Mouse (Mus musculus): ENCODE data around the gene Gm853. TPM values are rescaled to one million over a fixed set of nuclear protein-coding genes. Genes with fewer than 3 reads are reported as not detected.

Gene Gm853
- polyA plus RNA-seq, 1 experiment from 2014 or later, result not detected

DNA sequence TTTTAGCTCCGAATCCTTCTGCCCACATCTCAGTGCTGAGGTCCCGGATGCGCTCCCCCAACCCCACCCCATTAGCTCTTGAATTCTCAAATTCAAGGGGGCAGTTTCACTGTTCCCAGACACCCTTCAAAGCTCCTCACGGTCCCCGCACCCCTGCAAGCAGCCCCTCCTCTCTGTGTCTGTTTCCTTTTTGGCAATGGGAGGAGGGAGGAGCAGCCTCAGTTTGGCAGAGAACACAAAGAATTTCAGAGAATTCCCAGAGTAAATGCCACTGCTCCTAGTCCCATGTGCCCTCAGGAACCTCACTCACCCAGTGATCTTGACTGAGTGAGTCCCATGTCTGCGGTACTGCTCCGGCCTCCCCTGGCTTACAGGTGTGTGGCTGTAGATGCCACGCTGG, 55.6 kb downstream of the Gm853 start:
- no peak overlapping the region for H3K4me2 ChIP-seq (ENCODE audit: low read depth, low read length)
- peak overlapping the region; percentile 52 for H3K27ac ChIP-seq (ENCODE audit: low read length)
- H3K36me3 ChIP-seq (ENCODE audit: control insufficient read depth, insufficient read depth, low read length), result 0 out of 2 replicates have a peak, but pooled peaks cover 2% of the 10 kb centered on the region
- no peak for ATAC-seq (ENCODE audit: low read depth)
- no peaks in the 10 kb centered on the region for H3K27me3 ChIP-seq (ENCODE audit: control insufficient read depth, insufficient read depth, low read depth, low read length)
- no peaks in the 10 kb centered on the region for H3K9me3 ChIP-seq (ENCODE audit: control insufficient read depth, low read length)
- H3K4me3 ChIP-seq (ENCODE audit: low read length), result no peak overlapping the region
- H3K9ac ChIP-seq (ENCODE audit: low read length), result peak overlapping the region; percentile 50
- WGBS, result 59% methylated on average over 8 of the region's 8 CpGs
- H3K4me1 ChIP-seq (replicated peaks; ENCODE audit: control insufficient read depth, insufficient read depth, low read length), result peaks cover 50% of the 10 kb centered on the region

DNA sequence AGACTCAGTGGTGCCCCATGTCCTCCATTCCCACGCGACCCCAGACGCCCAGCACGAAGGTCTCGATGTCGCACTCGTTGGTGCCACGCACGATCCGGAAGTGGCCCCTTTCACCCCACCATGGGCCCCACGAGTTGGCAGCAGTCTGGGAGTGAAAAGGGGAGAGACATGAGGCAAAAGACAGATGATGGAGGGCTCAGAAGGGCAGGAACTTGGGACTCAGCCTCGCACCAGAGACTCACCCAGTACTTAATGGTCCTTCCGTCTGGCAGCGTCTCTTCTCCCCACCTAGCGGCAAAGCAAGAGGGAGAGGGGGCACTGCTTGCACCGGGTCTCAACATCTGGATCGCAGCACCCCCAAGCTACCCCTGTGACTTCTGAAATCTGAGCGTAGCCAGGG, 56.1 kb downstream of the Gm853 start:
- no peak overlapping the region for H3K9ac ChIP-seq (ENCODE audit: low read length)
- ATAC-seq (ENCODE audit: low read depth), result no peak
- H3K4me3 ChIP-seq (ENCODE audit: low read length), result no peak overlapping the region
- H3K4me2 ChIP-seq (ENCODE audit: low read depth, low read length), result no peak overlapping the region
- 0 out of 2 replicates have a peak, but pooled peaks cover 2% of the 10 kb centered on the region for H3K36me3 ChIP-seq (ENCODE audit: control insufficient read depth, insufficient read depth, low read length)
- H3K9me3 ChIP-seq (ENCODE audit: control insufficient read depth, low read length), result no peaks in the 10 kb centered on the region
- peak overlapping the region; percentile 52; the same call in 1 of the 2 replicates for H3K27ac ChIP-seq (ENCODE audit: low read length)
- H3K4me1 ChIP-seq (replicated peaks; ENCODE audit: control insufficient read depth, insufficient read depth, low read length), result peaks cover 47% of the 10 kb centered on the region
- no peaks in the 10 kb centered on the region for H3K27me3 ChIP-seq (ENCODE audit: control insufficient read depth, insufficient read depth, low read depth, low read length)
- 69% methylated on average over 18 of the region's 18 CpGs for WGBS

DNA sequence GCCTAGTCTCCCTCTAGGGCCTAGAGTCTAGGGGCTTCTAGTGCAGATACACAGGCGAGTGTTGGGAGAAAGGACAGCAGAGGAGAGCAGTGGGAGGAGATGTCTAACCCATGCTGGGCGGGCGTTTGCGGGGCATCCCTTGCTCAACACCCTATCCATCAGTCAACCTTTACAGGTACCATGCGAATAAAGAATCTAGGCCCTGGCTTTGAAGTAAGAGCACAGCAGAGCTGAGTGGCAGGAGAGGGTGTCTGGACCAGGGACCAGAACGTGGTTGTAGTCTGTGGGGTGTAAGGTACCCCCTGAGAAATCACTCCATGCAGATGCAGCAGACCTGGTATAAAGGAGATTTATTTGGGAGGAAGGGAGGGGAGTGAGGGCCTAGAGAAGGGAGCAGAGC, 58.1 kb downstream of the Gm853 start:
- Histone ChIP-seq H3K36me3 (ENCODE audit: control insufficient read depth, insufficient read depth, low read length) (0 out of 2 replicates have a peak, but pooled peaks cover 2% of the 10 kb centered on the region), H3K9me3 (ENCODE audit: control insufficient read depth, low read length) (no peaks in the 10 kb centered on the region), H3K27me3 (ENCODE audit: control insufficient read depth, insufficient read depth, low read depth, low read length) (no peaks in the 10 kb centered on the region), H3K4me3 (ENCODE audit: low read length) (no peak overlapping the region), H3K27ac (ENCODE audit: low read length) (peak overlapping the region; percentile 51), H3K4me2 (ENCODE audit: low read depth, low read length) (no peak overlapping the region), H3K9ac (ENCODE audit: low read length) (peak overlapping the region; percentile 56), H3K4me1 (replicated peaks; ENCODE audit: control insufficient read depth, insufficient read depth, low read length) (peaks cover 45% of the 10 kb centered on the region)
- WGBS, result 71% methylated on average over 6 of the region's 6 CpGs
- no peak for ATAC-seq (ENCODE audit: low read depth)

DNA sequence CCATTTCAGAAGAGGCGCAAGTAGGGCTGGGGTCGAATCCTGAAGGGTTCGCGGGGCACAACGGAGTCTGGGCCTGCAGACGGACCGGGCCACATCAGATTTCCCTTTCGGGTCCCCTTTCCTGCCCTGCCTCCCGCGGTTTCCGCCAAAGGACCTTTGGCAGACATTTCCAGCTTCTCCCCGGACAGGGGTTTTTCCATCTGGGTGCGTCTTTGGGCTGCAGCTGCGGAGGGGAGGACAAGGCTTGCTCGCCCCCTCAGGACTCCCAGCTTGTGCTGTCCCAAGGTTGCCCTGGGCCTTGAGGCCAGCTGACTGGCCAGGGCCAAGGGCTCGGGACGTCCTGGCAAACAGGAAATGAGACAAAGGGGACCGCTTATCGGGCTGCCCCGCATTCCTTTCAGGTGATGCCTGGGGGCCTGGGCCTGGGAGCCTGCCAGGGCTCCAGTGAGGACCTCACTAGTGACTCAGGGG, 58.8 kb downstream of the Gm853 start:
- Histone ChIP-seq H3K4me1 (replicated peaks; ENCODE audit: control insufficient read depth, insufficient read depth, low read length) (peaks cover 38% of the 10 kb centered on the region), H3K4me2 (ENCODE audit: low read depth, low read length) (peak overlapping the region; percentile 44), H3K9me3 (ENCODE audit: control insufficient read depth, low read length) (no peaks in the 10 kb centered on the region), H3K9ac (ENCODE audit: low read length) (peak overlapping the region; percentile 56), H3K27ac (ENCODE audit: low read length) (peak overlapping the region; percentile 51), H3K27me3 (ENCODE audit: control insufficient read depth, insufficient read depth, low read depth, low read length) (no peaks in the 10 kb centered on the region), H3K4me3 (ENCODE audit: low read length) (peak overlapping the region; percentile 28), H3K36me3 (ENCODE audit: control insufficient read depth, insufficient read depth, low read length) (0 out of 2 replicates have a peak, but pooled peaks cover 2% of the 10 kb centered on the region)
- peak; percentile 48 for ATAC-seq (ENCODE audit: low read depth)
- WGBS, result 6% methylated on average over 20 of the region's 20 CpGs

DNA sequence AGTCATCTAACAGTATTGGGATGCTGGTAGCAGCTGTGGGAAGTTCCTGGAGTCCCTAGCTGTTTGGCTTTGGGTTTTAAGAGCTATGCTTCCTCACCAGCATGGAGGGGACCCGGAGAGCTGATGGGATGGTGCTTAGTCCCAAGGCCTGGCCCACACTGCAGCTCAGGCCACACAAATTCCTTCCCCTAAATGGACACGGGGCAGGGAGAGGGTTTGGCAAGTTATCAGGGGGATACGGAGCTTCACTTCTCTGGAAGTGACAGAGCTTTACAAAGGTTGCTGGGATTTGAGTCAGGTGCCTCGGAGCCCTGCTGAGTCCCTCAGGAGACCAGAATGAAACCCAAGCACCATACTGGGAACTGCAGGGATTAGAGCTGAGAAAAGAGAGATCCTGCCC, 60.9 kb downstream of the Gm853 start:
- WGBS, result 33% methylated on average over 4 of the region's 4 CpGs
- H3K36me3 ChIP-seq (ENCODE audit: control insufficient read depth, insufficient read depth, low read length), result 0 out of 2 replicates have a peak, but pooled peaks cover 2% of the 10 kb centered on the region
- H3K9me3 ChIP-seq (ENCODE audit: control insufficient read depth, low read length), result 0 out of 2 replicates have a peak, but pooled peaks cover 1% of the 10 kb centered on the region
- no peak overlapping the region for H3K4me3 ChIP-seq (ENCODE audit: low read length)
- H3K4me2 ChIP-seq (ENCODE audit: low read depth, low read length), result no peak overlapping the region
- H3K27me3 ChIP-seq (ENCODE audit: control insufficient read depth, insufficient read depth, low read depth, low read length), result no peaks in the 10 kb centered on the region
- H3K27ac ChIP-seq (ENCODE audit: low read length), result no peak overlapping the region
- ATAC-seq (ENCODE audit: low read depth), result no peak
- peaks cover 18% of the 10 kb centered on the region for H3K4me1 ChIP-seq (replicated peaks; ENCODE audit: control insufficient read depth, insufficient read depth, low read length)
- H3K9ac ChIP-seq (ENCODE audit: low read length), result no peak overlapping the region

Other genes starting within 250 kb of the Gm853 start
- 0.40 and 1.0 TPM in 2 replicates for gene Adgrb2, start 237.5 kb downstream of the Gm853 start, polyA plus RNA-seq (2015; fragmentation: Nextera tagmentation; extraction: Ambion mirVana)
- gene Col16a1, start 174.6 kb downstream of the Gm853 start, polyA plus RNA-seq (2015; fragmentation: Nextera tagmentation; extraction: Ambion mirVana), result 44.5 and 50.1 TPM in 2 replicates
- 77.9 and 81.2 TPM in 2 replicates for gene Pef1, start 119.8 kb downstream of the Gm853 start, polyA plus RNA-seq (2015; fragmentation: Nextera tagmentation; extraction: Ambion mirVana)
- 0.34 and 0.40 TPM in 2 replicates for gene Hcrtr1, start 83.0 kb downstream of the Gm853 start, polyA plus RNA-seq (2015; fragmentation: Nextera tagmentation; extraction: Ambion mirVana)
- gene Tinagl1, start 47.3 kb downstream of the Gm853 start, polyA plus RNA-seq (2015; fragmentation: Nextera tagmentation; extraction: Ambion mirVana), result 73.3 and 81.6 TPM in 2 replicates
- 19.9 and 20.4 TPM in 2 replicates for gene Serinc2, start 56.8 kb upstream of the Gm853 start, polyA plus RNA-seq (2015; fragmentation: Nextera tagmentation; extraction: Ambion mirVana)
- gene Fabp3, start 86.2 kb upstream of the Gm853 start, polyA plus RNA-seq (2015; fragmentation: Nextera tagmentation; extraction: Ambion mirVana), result 41.0 and 54.4 TPM in 2 replicates
- gene Gm10570, start 86.3 kb upstream of the Gm853 start, polyA plus RNA-seq (2015; fragmentation: Nextera tagmentation; extraction: Ambion mirVana), result not detected in 2 replicates
- 62.5 and 72.0 TPM in 2 replicates for gene Zcchc17, start 137.5 kb upstream of the Gm853 start, polyA plus RNA-seq (2015; fragmentation: Nextera tagmentation; extraction: Ambion mirVana)
- gene Snrnp40, start 137.7 kb upstream of the Gm853 start, polyA plus RNA-seq (2015; fragmentation: Nextera tagmentation; extraction: Ambion mirVana), result 135 and 138 TPM in 2 replicates